Mouse (Mus musculus) cerebellum, postnatal 36 days (tissue): ENCODE measurements at regions not wholly inside any gene's neighbourhood (a gene's known extent, or its start where the extent isn't known, plus 50 kb on each side); places are given as distances from the start of the nearest gene placed in this dataset.

Source experiments
- DNase-seq, 2 experiments: peaks; one replicate each; pipeline ENCODE4 v3.0.0; 2021 to 2022; ENCODE audit warnings: mixed read lengths in 2 of 2

GRCm38 (mm10) chr16:26164066-26164465, 58.5 kb upstream of the P3h2 start:
- no peak for DNase-seq

GRCm38 (mm10) chr16:26163401-26163800, 57.8 kb upstream of the P3h2 start:
- DNase-seq: no peak

DNA sequence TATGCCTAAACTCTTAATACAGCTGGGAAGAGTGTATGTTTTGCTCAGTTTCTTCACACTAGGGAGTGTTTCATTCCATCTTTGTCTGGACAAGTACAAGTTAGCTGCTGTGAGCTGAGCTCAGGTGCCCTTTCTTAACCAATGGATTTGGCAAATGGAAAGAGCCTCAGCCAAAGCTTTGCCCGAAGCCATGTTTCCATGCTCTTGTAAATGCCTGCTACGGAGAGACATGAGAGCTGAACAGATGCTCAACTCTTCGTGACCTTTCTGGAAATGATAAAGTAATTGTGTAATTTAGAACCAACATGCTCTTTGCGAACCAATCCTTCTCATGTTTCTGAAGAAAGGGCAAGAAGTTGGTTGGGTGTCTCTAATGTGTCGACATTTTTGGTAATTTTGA, 52.0 kb upstream of the P3h2 start:
- DNase-seq: no peak
